Mouse (Mus musculus): ENCODE data around the gene Itpr3. TPM values are rescaled to one million over a fixed set of nuclear protein-coding genes. Genes with fewer than 3 reads are reported as not detected.
A peak's percentile ranks its signal among the peaks of the same experiment; 100 is the strongest.

The Itpr3 gene
- polyA plus RNA-seq, 1 experiment, result not detected

GRCm38 (mm10) chr17:27125185-27125584, 68.1 kb downstream of the Itpr3 start:
- no peak overlapping the region for H3K27ac ChIP-seq (ENCODE audit: insufficient read depth, low read depth, low read length)
- no peak overlapping the region for H3K4me3 ChIP-seq (ENCODE audit: insufficient read depth, low read depth, low read length)
- TF ChIP-seq POLR2A (IDR thresholded peaks at IDR 0.05; ENCODE audit: insufficient read depth, low read depth, low read length) (no peak), CTCF (IDR thresholded peaks at IDR 0.05; ENCODE audit: insufficient read depth, low read depth, low read length) (peak; percentile 72)
- 31% methylated on average over 12 of the region's 12 CpGs for WGBS
- peaks cover 66% of the 10 kb centered on the region for H3K4me1 ChIP-seq (ENCODE audit: control insufficient read depth, insufficient read depth, low read length)

- H3K4me3 ChIP-seq (ENCODE audit: insufficient read depth, low read depth, low read length), result no peak overlapping the region
- no peak overlapping the region for H3K27ac ChIP-seq (ENCODE audit: insufficient read depth, low read depth, low read length)
- H3K4me1 ChIP-seq (ENCODE audit: control insufficient read depth, insufficient read depth, low read length), result peaks cover 67% of the 10 kb centered on the region
- no peak for TF ChIP-seq POLR2A (IDR thresholded peaks at IDR 0.05; ENCODE audit: insufficient read depth, low read depth, low read length)
- no peak for TF ChIP-seq CTCF (IDR thresholded peaks at IDR 0.05; ENCODE audit: insufficient read depth, low read depth, low read length)
- WGBS, result 62% methylated on average over 11 of the region's 11 CpGs
Observed at GRCm38 (mm10) chr17:27125669-27126202, 68.6 kb downstream of the Itpr3 start.

- WGBS, result 82% methylated on average over 10 of the region's 10 CpGs
- Histone ChIP-seq H3K4me1 (ENCODE audit: control insufficient read depth, insufficient read depth, low read length) (peaks cover 70% of the 10 kb centered on the region), H3K27ac (ENCODE audit: insufficient read depth, low read depth, low read length) (no peak overlapping the region), H3K4me3 (ENCODE audit: insufficient read depth, low read depth, low read length) (no peak overlapping the region)
- TF ChIP-seq POLR2A (IDR thresholded peaks at IDR 0.05; ENCODE audit: insufficient read depth, low read depth, low read length), result no peak
- no peak for TF ChIP-seq CTCF (IDR thresholded peaks at IDR 0.05; ENCODE audit: insufficient read depth, low read depth, low read length)
Observed at GRCm38 (mm10) chr17:27126974-27127373, 69.9 kb downstream of the Itpr3 start.

GRCm38 (mm10) chr17:27128189-27128588, 71.1 kb downstream of the Itpr3 start:
- Histone ChIP-seq H3K4me3 (ENCODE audit: insufficient read depth, low read depth, low read length) (no peak overlapping the region), H3K27ac (ENCODE audit: insufficient read depth, low read depth, low read length) (no peak overlapping the region), H3K4me1 (ENCODE audit: control insufficient read depth, insufficient read depth, low read length) (peaks cover 75% of the 10 kb centered on the region)
- 93% methylated on average over 5 of the region's 5 CpGs for WGBS
- TF ChIP-seq POLR2A (IDR thresholded peaks at IDR 0.05; ENCODE audit: insufficient read depth, low read depth, low read length) (no peak), CTCF (IDR thresholded peaks at IDR 0.05; ENCODE audit: insufficient read depth, low read depth, low read length) (no peak)

GRCm38 (mm10) chr17:27129291-27129690, 72.2 kb downstream of the Itpr3 start:
- Histone ChIP-seq H3K27ac (ENCODE audit: insufficient read depth, low read depth, low read length) (peak overlapping the region; percentile 87; the same call in 1 of the 2 replicates), H3K4me1 (ENCODE audit: control insufficient read depth, insufficient read depth, low read length) (peaks cover 75% of the 10 kb centered on the region), H3K4me3 (ENCODE audit: insufficient read depth, low read depth, low read length) (no peak overlapping the region)
- 62% methylated on average over 13 of the region's 13 CpGs for WGBS
- TF ChIP-seq POLR2A (IDR thresholded peaks at IDR 0.05; ENCODE audit: insufficient read depth, low read depth, low read length) (no peak), CTCF (IDR thresholded peaks at IDR 0.05; ENCODE audit: insufficient read depth, low read depth, low read length) (no peak)

- Histone ChIP-seq H3K4me1 (ENCODE audit: control insufficient read depth, insufficient read depth, low read length) (peaks cover 77% of the 10 kb centered on the region), H3K27ac (ENCODE audit: insufficient read depth, low read depth, low read length) (peak overlapping the region; percentile 87), H3K4me3 (ENCODE audit: insufficient read depth, low read depth, low read length) (no peak overlapping the region)
- no peak for TF ChIP-seq CTCF (IDR thresholded peaks at IDR 0.05; ENCODE audit: insufficient read depth, low read depth, low read length)
- TF ChIP-seq POLR2A (IDR thresholded peaks at IDR 0.05; ENCODE audit: insufficient read depth, low read depth, low read length), result no peak
- WGBS, result 59% methylated on average over 7 of the region's 7 CpGs
Observed at GRCm38 (mm10) chr17:27129819-27130218, 72.7 kb downstream of the Itpr3 start.

- peak overlapping the region; percentile 87 for H3K27ac ChIP-seq (ENCODE audit: insufficient read depth, low read depth, low read length)
Observed at GRCm38 (mm10) chr17:27130246-27130645, 73.1 kb downstream of the Itpr3 start.

GRCm38 (mm10) chr17:27131240-27131665, 74.1 kb downstream of the Itpr3 start:
- TF ChIP-seq POLR2A (IDR thresholded peaks at IDR 0.05; ENCODE audit: insufficient read depth, low read depth, low read length) (no peak), CTCF (IDR thresholded peaks at IDR 0.05; ENCODE audit: insufficient read depth, low read depth, low read length) (no peak)

More at GRCm38 (mm10) chr17:27130246-27130645, 73.1 kb downstream of the Itpr3 start:
- WGBS, result 39% methylated on average over 9 of the region's 9 CpGs
- H3K4me3 ChIP-seq (ENCODE audit: insufficient read depth, low read depth, low read length), result no peak overlapping the region
- H3K4me1 ChIP-seq (ENCODE audit: control insufficient read depth, insufficient read depth, low read length), result peaks cover 77% of the 10 kb centered on the region
- TF ChIP-seq POLR2A (IDR thresholded peaks at IDR 0.05; ENCODE audit: insufficient read depth, low read depth, low read length) (no peak), CTCF (IDR thresholded peaks at IDR 0.05; ENCODE audit: insufficient read depth, low read depth, low read length) (no peak)

GRCm38 (mm10) chr17:27132238-27132637, 75.1 kb downstream of the Itpr3 start:
- Histone ChIP-seq H3K4me3 (ENCODE audit: insufficient read depth, low read depth, low read length) (no peak overlapping the region), H3K4me1 (ENCODE audit: control insufficient read depth, insufficient read depth, low read length) (peaks cover 62% of the 10 kb centered on the region), H3K27ac (ENCODE audit: insufficient read depth, low read depth, low read length) (peak overlapping the region; percentile 87)
- TF ChIP-seq CTCF (IDR thresholded peaks at IDR 0.05; ENCODE audit: insufficient read depth, low read depth, low read length) (no peak), POLR2A (IDR thresholded peaks at IDR 0.05; ENCODE audit: insufficient read depth, low read depth, low read length) (no peak)
- 71% methylated on average over 10 of the region's 10 CpGs for WGBS

More at GRCm38 (mm10) chr17:27131240-27131665, 74.1 kb downstream of the Itpr3 start:
- H3K4me3 ChIP-seq (ENCODE audit: insufficient read depth, low read depth, low read length), result no peak overlapping the region
- H3K4me1 ChIP-seq (ENCODE audit: control insufficient read depth, insufficient read depth, low read length), result peaks cover 70% of the 10 kb centered on the region
- WGBS, result 48% methylated on average over 10 of the region's 10 CpGs
- peak overlapping the region; percentile 87 for H3K27ac ChIP-seq (ENCODE audit: insufficient read depth, low read depth, low read length)

All from olfactory bulb, adult 2 months (tissue).